Mouse (Mus musculus) duodenum, adult 2 months (tissue): ENCODE results near the gene Pnldc1. TPM values are rescaled to one million over a fixed set of nuclear protein-coding genes. Genes with fewer than 3 reads are reported as not detected.

ENCODE experiments used
- polyA plus RNA-seq: library from polyadenylated mRNA; depleted of rRNA; stranded (reverse); fragments of >200 nt; gene quantifications from 2 replicates; pipeline ENCODE4 v1.2.3, GENCODE M21; 2012; ENCODE audit warnings: low replicate concordance; rRNA removed

The Pnldc1 gene
- polyA plus RNA-seq = 0.58 and 0.60 TPM in 2 replicates

GRCm38 (mm10) chr17:12909361-12910280 lies at the start of gene Pnldc1:
TSS of gene Pnldc1 (minus strand) at chr17:12910230.

GRCm38 (mm10) chr17:12940151-12940805 lies 30.2 kb upstream of the Pnldc1 start, which contains the start of gene Acat3:
TSS of gene Acat3 (minus strand) at chr17:12940600.

GRCm38 (mm10) chr17:12915881-12916583 lies 6.0 kb upstream of the Pnldc1 start, which contains the start of gene Mrpl18:
TSS of gene Mrpl18 (minus strand) at chr17:12916345.

GRCm38 (mm10) chr17:12915488-12915880 lies 5.5 kb upstream of the Pnldc1 start, which contains the start of gene Tcp1:
TSS of gene Tcp1 (plus strand) at chr17:12915701.

GRCm38 (mm10) chr17:12875734-12876133 lies 34.3 kb downstream of the Pnldc1 start, which contains the start of gene Mrgprh:
TSS of gene Mrgprh (plus strand) at chr17:12876034.

GRCm38 (mm10) chr17:12868043-12868442 lies 42.0 kb downstream of the Pnldc1 start, which contains the start of gene Mas1:
TSS of gene Mas1 (minus strand) at chr17:12868143.

Other genes starting within 250 kb of the Pnldc1 start
- 55.1 and 113 TPM in 2 replicates for gene Slc22a1, start 234.4 kb downstream of the Pnldc1 start, polyA plus RNA-seq
- gene Igf2r, start 140.6 kb downstream of the Pnldc1 start, polyA plus RNA-seq = 9.5 and 15.8 TPM in 2 replicates
- not detected in 2 replicates for gene Mas1, start 42.1 kb downstream of the Pnldc1 start, polyA plus RNA-seq
- gene Mrgprh, start 34.2 kb downstream of the Pnldc1 start, polyA plus RNA-seq = not detected in 2 replicates
- gene Tcp1, start 5.5 kb upstream of the Pnldc1 start, polyA plus RNA-seq = 13.8 and 17.2 TPM in 2 replicates
- 22.1 and 31.4 TPM in 2 replicates for gene Mrpl18, start 6.1 kb upstream of the Pnldc1 start, polyA plus RNA-seq
- 0.50 TPM in 1 of 2 replicates, not detected in the other for gene Acat3, start 30.4 kb upstream of the Pnldc1 start, polyA plus RNA-seq
- 3.8 and 5.5 TPM in 2 replicates for gene Acat2, start 50.5 kb upstream of the Pnldc1 start, polyA plus RNA-seq
- 10.2 and 10.7 TPM in 2 replicates for gene Wtap, start 83.9 kb upstream of the Pnldc1 start, polyA plus RNA-seq
- 383 and 394 TPM in 2 replicates for gene Sod2, start 96.6 kb upstream of the Pnldc1 start, polyA plus RNA-seq
- gene Gpr31b, start 142.1 kb upstream of the Pnldc1 start, polyA plus RNA-seq = 0.75 TPM in 1 of 2 replicates, not detected in the other
- gene Tcp10b, start 150.9 kb upstream of the Pnldc1 start, polyA plus RNA-seq = 0.08 TPM in 1 of 2 replicates, not detected in the other
- gene Unc93a, start 221.6 kb upstream of the Pnldc1 start, polyA plus RNA-seq = 1.1 and 5.7 TPM in 2 replicates